Mouse (Mus musculus): Measurements from ENCODE around the gene Sugct. TPM values are rescaled to one million over a fixed set of nuclear protein-coding genes. Genes with fewer than 3 reads are reported as not detected.

Gene Sugct
- total RNA-seq, 2 experiments from 2014 or later = 0.55 to 0.74 TPM

- intact Hi-C loops (cut with DNase I; ENCODE audit: low total_unique reads) = no loop called here
- no peak for DNase-seq
Observed at GRCm38 (mm10) chr13:17081618-17082017, 613.7 kb downstream of the Sugct start.

- DNase-seq = no peak
- intact Hi-C loops (cut with DNase I; ENCODE audit: low total_unique reads) = no loop called here
Observed at GRCm38 (mm10) chr13:17065552-17065951, 629.8 kb downstream of the Sugct start.

- intact Hi-C loops (cut with DNase I; ENCODE audit: low total_unique reads) = no loop called here
Observed at GRCm38 (mm10) chr13:17056650-17057049, 638.7 kb downstream of the Sugct start.

GRCm38 (mm10) chr13:17043426-17044224, 651.7 kb downstream of the Sugct start:
- no peak for DNase-seq
- intact Hi-C loops (cut with DNase I; ENCODE audit: low total_unique reads) = no loop called here

More at GRCm38 (mm10) chr13:17056650-17057049, 638.7 kb downstream of the Sugct start:
- no peak for DNase-seq

GRCm38 (mm10) chr13:17042332-17042731, 653.0 kb downstream of the Sugct start:
- intact Hi-C loops (cut with DNase I; ENCODE audit: low total_unique reads) = no loop called here
- DNase-seq = no peak

GRCm38 (mm10) chr13:17039727-17040126, 655.6 kb downstream of the Sugct start:
- intact Hi-C loops (cut with DNase I; ENCODE audit: low total_unique reads) = no loop called here

GRCm38 (mm10) chr13:17038341-17038740, 657.0 kb downstream of the Sugct start:
- intact Hi-C loops (cut with DNase I; ENCODE audit: low total_unique reads) = no loop called here

More at GRCm38 (mm10) chr13:17039727-17040126, 655.6 kb downstream of the Sugct start:
- no peak for DNase-seq

GRCm38 (mm10) chr13:17037899-17038298, 657.5 kb downstream of the Sugct start:
- no peak for DNase-seq
- intact Hi-C loops (cut with DNase I; ENCODE audit: low total_unique reads) = no loop called here

More at GRCm38 (mm10) chr13:17038341-17038740, 657.0 kb downstream of the Sugct start:
- DNase-seq = no peak

- DNase-seq = no peak
- intact Hi-C loops (cut with DNase I; ENCODE audit: low total_unique reads) = no loop called here
Observed at GRCm38 (mm10) chr13:17030761-17031160, 664.6 kb downstream of the Sugct start.

GRCm38 (mm10) chr13:17028595-17028994, 666.8 kb downstream of the Sugct start:
- peak; percentile 12 for DNase-seq
- intact Hi-C loops (cut with DNase I; ENCODE audit: low total_unique reads) = no loop called here

- intact Hi-C loops (cut with DNase I; ENCODE audit: low total_unique reads) = no loop called here
Observed at GRCm38 (mm10) chr13:17027846-17028529, 667.4 kb downstream of the Sugct start.

GRCm38 (mm10) chr13:17027001-17027400, 668.4 kb downstream of the Sugct start:
- intact Hi-C loops (cut with DNase I; ENCODE audit: low total_unique reads) = no loop called here
- no peak for DNase-seq

More at GRCm38 (mm10) chr13:17027846-17028529, 667.4 kb downstream of the Sugct start:
- DNase-seq = no peak

GRCm38 (mm10) chr13:16996464-16996863, 698.9 kb downstream of the Sugct start:
- no peak for DNase-seq
- intact Hi-C loops (cut with DNase I; ENCODE audit: low total_unique reads) = no loop called here

- no peak for DNase-seq
- intact Hi-C loops (cut with DNase I; ENCODE audit: low total_unique reads) = no loop called here
Observed at GRCm38 (mm10) chr13:16995321-16995720, 700.0 kb downstream of the Sugct start.

- intact Hi-C loops (cut with DNase I; ENCODE audit: low total_unique reads) = no loop called here
- DNase-seq = no peak
Observed at GRCm38 (mm10) chr13:16977743-16978142, 717.6 kb downstream of the Sugct start.

- DNase-seq = no peak
- intact Hi-C loops (cut with DNase I; ENCODE audit: low total_unique reads) = no loop called here
Observed at GRCm38 (mm10) chr13:16971277-16971676, 724.1 kb downstream of the Sugct start.

- intact Hi-C loops (cut with DNase I; ENCODE audit: low total_unique reads) = no loop called here
- no peak for DNase-seq
Observed at GRCm38 (mm10) chr13:16968995-16969394, 726.4 kb downstream of the Sugct start.

GRCm38 (mm10) chr13:16964823-16965475, 730.4 kb downstream of the Sugct start:
- DNase-seq = no peak
- intact Hi-C loops (cut with DNase I; ENCODE audit: low total_unique reads) = no loop called here

- no peak for DNase-seq
- intact Hi-C loops (cut with DNase I; ENCODE audit: low total_unique reads) = no loop called here
Observed at GRCm38 (mm10) chr13:16952045-16952444, 743.3 kb downstream of the Sugct start.

GRCm38 (mm10) chr13:16939466-16939811, 755.9 kb downstream of the Sugct start:
- intact Hi-C loops (cut with DNase I; ENCODE audit: low total_unique reads) = no loop called here
- DNase-seq = no peak

Measured in gastrocnemius, postnatal 14 days (tissue).